Mouse (Mus musculus) ES-E14 (cell line): ENCODE results near the gene Arntl. TPM values are rescaled to one million over a fixed set of nuclear protein-coding genes. Genes with fewer than 3 reads are reported as not detected.

Experiments used
- DNase-seq: peaks from one replicate; pipeline ENCODE4 v3.0.0-alpha.2; 2013; ENCODE audit warnings: low read depth, low spot score
- H3K27ac ChIP-seq: 2 replicates; pipeline ENCODE4 v1.5.1; 2012; ENCODE audit warnings: low read depth, mild to moderate bottlenecking, low read length, moderate library complexity, mixed read lengths; ENCODE audit not compliant: poor library complexity, insufficient read depth, severe bottlenecking
- H3K36me3 ChIP-seq: 2 replicates; pipeline ENCODE4 v1.6.1; 2012; ENCODE audit warnings: mild to moderate bottlenecking, low read length, moderate library complexity, mixed read lengths; ENCODE audit not compliant: control insufficient read depth, poor library complexity, insufficient read depth, severe bottlenecking
- H3K4me1 ChIP-seq, 2 experiments: fragments of 150-350 bp in 1 of 2; sonication (generic) in 1 of 2; 2 replicates each; pipeline ENCODE4 v1.6.1; 2012; ENCODE audit warnings: low read length in 2 of 2, mild to moderate bottlenecking in 1 of 2, mixed read lengths in 1 of 2; ENCODE audit not compliant: control insufficient read depth in 2 of 2, insufficient read depth in 2 of 2, poor library complexity in 1 of 2
- H3K4me3 ChIP-seq, 2 experiments: fragments of 150-350 bp in 1 of 2; sonication (generic) in 1 of 2; 2 replicates each; pipeline ENCODE4 v1.5.1; 2012; ENCODE audit warnings: low read length in 2 of 2, low read depth in 1 of 2, mild to moderate bottlenecking in 1 of 2, mixed read lengths in 1 of 2; ENCODE audit not compliant: insufficient read depth in 1 of 2, poor library complexity in 1 of 2, severe bottlenecking in 1 of 2
- H3K9ac ChIP-seq: 2 replicates; pipeline ENCODE4 v1.6.1; 2012; ENCODE audit warnings: low read depth, mild to moderate bottlenecking, low read length, mixed read lengths; ENCODE audit not compliant: poor library complexity, insufficient read depth, severe bottlenecking
- H3K9me3 ChIP-seq: fragments of 150-350 bp; sonication (generic); 2 replicates; pipeline ENCODE4 v1.6.1; 2012; ENCODE audit warnings: low read depth, mild to moderate bottlenecking, low read length; ENCODE audit not compliant: control insufficient read depth, insufficient read depth
- CHD2 ChIP-seq: IDR thresholded peaks from 2 replicates; pipeline ENCODE4 v1.6.1; 2014; ENCODE audit warnings: mild to moderate bottlenecking, low read depth, low read length, inconsistent platforms
- HCFC1 ChIP-seq: IDR thresholded peaks from 2 replicates; pipeline ENCODE4 v1.6.1; 2012; ENCODE audit warnings: low read length, inconsistent platforms, borderline replicate concordance; ENCODE audit not compliant: insufficient read depth
- MAFK ChIP-seq: IDR thresholded peaks from 2 replicates; pipeline ENCODE4 v1.6.1; 2014; ENCODE audit warnings: mild to moderate bottlenecking, low read depth, low read length, inconsistent platforms; ENCODE audit not compliant: insufficient read depth
- ZC3H11A ChIP-seq: IDR thresholded peaks from 2 replicates; pipeline ENCODE4 v1.6.1; 2012; ENCODE audit warnings: low read depth, mild to moderate bottlenecking, inconsistent platforms, low read length, borderline replicate concordance
- ZNF384 ChIP-seq: IDR thresholded peaks from 2 replicates; pipeline ENCODE4 v1.6.1; 2012; ENCODE audit warnings: low read depth, low read length, inconsistent platforms
- in situ Hi-C, 2 experiments: fragments of 600-800 bp; cut with MboI; formaldehyde crosslinking; loops; one replicate each; pipeline ENCODE4 v1.15.1; 2025; ENCODE audit warnings: low sequenced_read_pairs in 2 of 2, inconsistent platforms in 1 of 2; ENCODE audit not compliant: unreplicated experiment in 2 of 2
- total RNA-seq: library from RNA; depleted of rRNA; stranded (reverse); fragments of 300-350 nt; gene quantifications from 2 replicates; pipeline ENCODE4 v1.2.3, GENCODE M21; 2012

The Arntl gene
- total RNA-seq, 1 experiment: 10.0 TPM

GRCm38 (mm10) chr7:113320128-113320527, 112.9 kb downstream of the Arntl start:
- Histone ChIP-seq H3K36me3 (no peaks in the 10 kb centered on the region; the same call in 1 of the 2 replicates), H3K9me3 (no peaks in the 10 kb centered on the region), H3K4me3 (no peak overlapping the region), H3K9ac (no peak overlapping the region), H3K27ac (no peak overlapping the region), H3K4me1 (no peaks in the 10 kb centered on the region)
- no peak for DNase-seq
- TF ChIP-seq ZNF384: peak; percentile 54
- TF ChIP-seq CHD2: no peak
- no peak for TF ChIP-seq HCFC1
- in situ Hi-C loops: no loop called here

- Histone ChIP-seq H3K27ac (no peak overlapping the region), H3K9ac (no peak overlapping the region), H3K9me3 (no peaks in the 10 kb centered on the region), H3K4me3 (no peak overlapping the region), H3K36me3 (no peaks in the 10 kb centered on the region), H3K4me1 (no peaks in the 10 kb centered on the region)
- TF ChIP-seq MAFK: no peak
- TF ChIP-seq HCFC1: no peak
- no peak for TF ChIP-seq ZNF384
- TF ChIP-seq CHD2: no peak
- no peak for TF ChIP-seq ZC3H11A
- in situ Hi-C loops: no loop called here
- no peak for DNase-seq
Measured at GRCm38 (mm10) chr7:113334036-113334435, 126.8 kb downstream of the Arntl start.

DNA sequence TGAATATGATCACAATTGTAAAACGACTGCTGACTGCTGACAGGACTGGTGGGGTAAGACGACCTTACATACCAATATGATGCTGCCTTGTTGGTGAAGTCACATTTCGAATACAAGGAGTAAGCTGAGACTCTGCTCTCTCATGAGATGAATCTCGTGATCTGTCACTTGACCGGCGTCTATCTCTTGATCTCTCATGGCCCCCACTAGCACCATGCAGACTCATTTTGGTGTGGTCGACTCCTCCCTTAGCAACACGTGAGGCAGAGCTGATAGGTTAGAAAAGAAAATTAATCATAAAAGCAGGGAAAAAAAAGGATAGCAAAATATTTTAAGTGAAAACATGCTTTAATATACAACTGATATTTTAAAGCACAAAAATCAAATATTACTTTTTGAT, 128.0 kb downstream of the Arntl start:
- DNase-seq: no peak
- TF ChIP-seq ZC3H11A (no peak), CHD2 (no peak), ZNF384 (no peak)
- no peak overlapping the region for H3K27ac ChIP-seq
- H3K4me1 ChIP-seq: no peaks in the 10 kb centered on the region
- H3K9ac ChIP-seq: no peak overlapping the region
- H3K36me3 ChIP-seq: no peaks in the 10 kb centered on the region
- H3K9me3 ChIP-seq: no peaks in the 10 kb centered on the region
- no peak overlapping the region for H3K4me3 ChIP-seq
- in situ Hi-C loops: no loop called here

DNA sequence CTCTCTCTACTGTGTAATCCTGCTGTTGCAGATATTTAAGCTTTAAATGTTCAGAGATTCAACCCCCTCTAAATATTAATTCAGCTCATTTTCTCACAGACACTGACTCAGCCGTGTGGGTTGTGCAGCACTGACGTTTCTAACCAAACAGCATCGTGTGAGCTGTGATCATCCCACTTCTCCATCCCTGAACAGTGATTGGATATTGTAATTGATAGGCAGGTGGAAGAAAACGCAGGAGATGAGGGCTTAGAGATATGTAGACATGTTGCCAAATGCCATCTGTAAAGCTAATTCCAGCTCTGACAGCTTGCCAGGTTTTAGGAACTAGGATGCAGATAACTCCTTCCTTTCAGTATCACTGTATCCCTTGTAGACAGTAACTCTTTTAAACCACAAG, 140.0 kb downstream of the Arntl start:
- H3K27ac ChIP-seq: no peak overlapping the region
- no peaks in the 10 kb centered on the region for H3K36me3 ChIP-seq
- no peak for DNase-seq
- in situ Hi-C loops: no loop called here
- H3K4me3 ChIP-seq: no peak overlapping the region
- TF ChIP-seq CHD2: no peak
- TF ChIP-seq ZC3H11A: no peak
- TF ChIP-seq HCFC1: no peak
- no peak for TF ChIP-seq MAFK
- TF ChIP-seq ZNF384: no peak
- no peaks in the 10 kb centered on the region for H3K4me1 ChIP-seq
- no peaks in the 10 kb centered on the region for H3K9me3 ChIP-seq
- H3K9ac ChIP-seq: no peak overlapping the region

DNA sequence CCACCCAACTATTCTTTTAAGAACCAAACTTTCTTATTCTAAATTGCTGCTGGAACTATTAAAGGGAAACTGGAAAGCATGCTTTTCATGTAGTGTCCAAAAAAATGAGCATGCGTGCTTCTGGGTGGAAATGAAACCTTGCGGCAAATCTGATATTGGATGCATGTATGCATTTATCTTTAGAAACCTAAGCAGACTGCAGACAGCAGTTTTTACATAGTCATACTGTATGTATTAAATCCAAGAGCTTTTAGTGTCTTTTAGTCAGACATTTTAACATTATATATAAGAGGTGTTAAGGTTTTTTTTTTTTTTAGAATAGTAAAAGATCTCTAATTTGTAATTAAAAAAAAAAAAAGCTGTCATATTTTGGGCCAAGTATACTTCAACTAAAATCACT, 140.4 kb downstream of the Arntl start:
- no peaks in the 10 kb centered on the region for H3K36me3 ChIP-seq
- H3K9me3 ChIP-seq: no peaks in the 10 kb centered on the region
- H3K4me3 ChIP-seq: no peak overlapping the region
- H3K27ac ChIP-seq: no peak overlapping the region
- H3K4me1 ChIP-seq: no peaks in the 10 kb centered on the region
- TF ChIP-seq MAFK (no peak), ZC3H11A (no peak), CHD2 (no peak), HCFC1 (no peak), ZNF384 (no peak)
- in situ Hi-C loops: no loop called here
- DNase-seq: no peak
- H3K9ac ChIP-seq: no peak overlapping the region
